Mouse (Mus musculus) left cerebral cortex, postnatal 36 days (tissue): ENCODE data around the gene Nfia. TPM values are rescaled to one million over a fixed set of nuclear protein-coding genes. Genes with fewer than 3 reads are reported as not detected.

Experiments
- DNase-seq, 2 experiments: peaks; one replicate each; pipeline ENCODE4 v3.0.0; 2021 to 2022; ENCODE audit warnings: low spot score in 2 of 2, mixed read lengths in 1 of 2
- intact Hi-C: fragments of 180-260 bp; cut with DNase I; formaldehyde crosslinking; loops from one replicate; pipeline ENCODE4 v1.15.1; 2025
- total RNA-seq, 2 experiments: library from RNA; stranded (reverse); gene quantifications; 2 replicates each; pipeline ENCODE4 v1.2.3; 2021

The Nfia gene
- total RNA-seq, 2 experiments from 2014 or later: 62.9 to 75.3 TPM

DNA sequence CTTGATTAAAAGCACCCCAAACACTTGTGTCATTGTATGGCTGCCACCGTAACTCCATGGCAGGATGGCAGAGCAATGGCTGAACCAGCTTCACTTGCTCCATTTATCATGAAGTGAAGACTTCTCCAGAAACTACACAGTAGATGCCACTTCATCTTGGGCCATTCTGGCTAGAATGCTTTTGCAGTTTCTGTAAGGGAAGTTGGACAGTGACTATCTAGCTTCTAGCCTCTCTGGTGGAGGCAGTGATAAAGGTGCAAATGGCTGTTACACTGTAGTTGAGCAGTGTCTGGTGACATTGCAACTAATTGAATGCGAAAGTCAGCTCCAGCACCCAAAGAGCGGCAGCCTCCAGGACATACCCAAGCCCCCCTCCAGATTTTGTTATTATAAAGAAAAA, 78.5 kb downstream of the Nfia start:
- DNase-seq: no peak
- intact Hi-C loops: no loop called here

DNA sequence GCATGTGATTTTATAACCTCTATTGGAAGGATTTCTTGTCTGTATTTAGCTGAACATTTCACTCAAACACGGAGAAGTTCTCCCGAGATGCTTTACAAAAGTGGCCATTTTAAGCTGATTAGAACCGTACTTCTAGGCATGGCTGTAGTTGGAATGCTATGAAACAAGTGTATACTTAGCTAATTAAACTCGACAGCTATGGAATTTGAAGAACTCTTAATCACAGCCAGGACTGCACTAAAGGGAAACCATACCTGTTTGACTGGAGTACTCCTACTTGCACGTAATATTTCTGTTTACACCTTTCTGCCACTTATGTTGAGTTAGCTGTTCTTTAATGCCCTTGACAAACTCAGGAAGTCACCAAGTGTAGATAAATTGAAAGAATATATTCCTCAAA, 79.2 kb downstream of the Nfia start:
- DNase-seq: no peak
- intact Hi-C loops: no loop called here

DNA sequence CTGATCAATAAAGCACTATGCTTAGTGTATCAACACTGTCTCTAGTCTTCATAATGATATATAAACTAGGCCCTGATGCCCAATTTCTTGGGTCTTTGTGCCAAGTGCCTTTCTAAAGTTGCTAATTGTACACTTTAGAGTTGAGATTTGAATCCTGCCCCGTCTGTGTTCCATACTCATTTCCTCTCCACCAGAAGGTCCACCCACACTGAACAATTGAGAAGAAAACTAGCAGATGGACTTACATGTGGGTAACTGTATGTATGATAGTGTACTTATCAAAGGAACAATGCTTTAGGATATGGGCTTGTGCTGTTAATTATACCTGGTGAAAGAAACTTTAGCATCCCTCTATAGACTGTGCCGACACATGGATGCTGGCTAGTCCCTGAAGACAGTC, 80.1 kb downstream of the Nfia start:
- no peak for DNase-seq
- intact Hi-C loops: no loop called here

DNA sequence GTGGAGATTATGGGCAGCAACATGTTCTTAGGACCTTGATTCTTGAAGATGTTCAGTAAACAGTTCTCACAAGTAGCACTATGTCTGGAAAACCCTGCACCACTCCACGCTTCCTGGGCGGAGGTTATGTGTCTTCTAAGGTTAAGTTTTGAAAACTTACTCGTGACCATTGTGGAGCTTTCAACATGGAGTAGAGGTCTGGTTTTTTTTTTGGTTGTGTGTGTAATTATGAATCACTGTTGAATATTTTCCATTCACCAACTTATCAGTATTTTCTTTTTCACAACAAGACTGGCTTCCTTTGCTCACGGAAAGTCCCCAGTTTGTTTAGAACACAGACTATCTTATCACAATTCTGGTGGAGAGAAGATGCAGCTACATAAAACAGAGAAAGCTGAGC, 82.2 kb downstream of the Nfia start:
- intact Hi-C loops: no loop called here
- DNase-seq: no peak

DNA sequence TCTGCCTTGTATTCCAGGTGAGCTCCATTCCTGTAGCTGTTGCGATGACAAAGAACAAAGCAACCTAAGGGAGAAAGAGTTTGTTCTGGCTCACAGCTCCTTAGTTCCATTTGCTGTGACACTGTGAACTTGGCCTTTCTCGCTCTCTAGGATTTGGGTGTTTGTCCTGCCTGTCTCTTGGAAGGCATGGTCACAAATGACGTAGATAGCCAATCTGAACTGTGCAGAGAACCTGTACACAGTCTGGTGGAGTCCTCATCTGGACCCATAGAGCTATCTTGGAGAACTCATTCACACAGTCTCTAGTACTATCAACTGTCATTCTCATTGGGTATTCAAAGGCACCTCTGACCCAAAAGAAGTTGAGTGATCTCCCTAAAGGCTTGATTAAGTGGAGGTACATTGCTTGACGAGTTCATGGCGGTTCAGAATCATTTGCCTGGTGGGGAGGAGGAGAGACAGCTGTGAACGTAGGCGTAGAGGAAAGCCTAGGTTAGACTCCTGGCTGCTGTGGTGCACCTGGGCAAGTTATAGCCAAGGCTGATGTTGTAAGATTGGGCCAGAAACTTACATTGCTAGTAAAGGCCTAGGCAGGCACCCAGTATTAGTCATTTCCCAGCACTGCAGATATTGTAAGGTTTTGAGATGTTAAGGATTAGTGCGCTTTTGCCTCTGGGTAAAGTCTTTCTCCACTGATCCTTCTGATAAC, 83.3 kb downstream of the Nfia start:
- no peak for DNase-seq
- intact Hi-C loops: no loop called here

DNA sequence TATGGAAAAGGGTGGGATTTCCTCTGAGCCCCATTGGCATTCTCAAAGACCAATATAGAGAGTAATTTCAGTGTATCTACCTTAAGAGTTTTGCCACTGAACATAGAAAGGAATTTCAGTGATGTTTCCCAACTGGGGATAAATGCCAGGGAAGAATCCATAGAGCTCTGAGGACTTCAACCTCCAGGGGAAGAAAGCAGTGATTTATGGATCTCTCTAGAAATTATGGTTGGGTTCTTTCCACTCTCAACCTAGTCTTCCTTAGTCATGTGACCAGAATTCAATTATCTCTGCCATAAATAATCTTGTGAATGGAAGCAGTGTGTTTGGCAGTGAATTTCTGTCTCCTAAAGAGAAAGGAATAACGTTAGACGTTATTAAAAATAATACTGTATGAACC, 85.0 kb downstream of the Nfia start:
- no peak for DNase-seq
- intact Hi-C loops: no loop called here

DNA sequence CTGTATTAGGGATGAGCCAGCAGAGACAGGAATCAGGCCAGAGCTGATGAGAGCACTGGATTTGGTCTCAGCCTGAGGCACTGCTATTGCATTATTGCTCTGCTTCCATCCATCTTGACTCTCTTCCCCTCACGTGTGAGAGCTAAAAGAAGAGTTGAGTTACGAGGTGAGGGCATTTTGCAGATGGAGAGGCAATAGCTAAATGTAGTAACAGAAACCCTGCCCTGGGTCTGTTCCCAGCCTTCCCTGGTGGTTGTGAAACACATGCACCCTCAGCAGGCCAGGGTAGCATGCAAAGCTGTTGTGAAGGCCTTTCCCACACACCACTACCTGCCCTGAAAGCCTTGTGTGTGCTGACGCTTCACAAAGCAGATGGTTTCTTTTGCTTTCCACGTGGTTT, 86.9 kb downstream of the Nfia start:
- DNase-seq: no peak
- intact Hi-C loops: no loop called here

DNA sequence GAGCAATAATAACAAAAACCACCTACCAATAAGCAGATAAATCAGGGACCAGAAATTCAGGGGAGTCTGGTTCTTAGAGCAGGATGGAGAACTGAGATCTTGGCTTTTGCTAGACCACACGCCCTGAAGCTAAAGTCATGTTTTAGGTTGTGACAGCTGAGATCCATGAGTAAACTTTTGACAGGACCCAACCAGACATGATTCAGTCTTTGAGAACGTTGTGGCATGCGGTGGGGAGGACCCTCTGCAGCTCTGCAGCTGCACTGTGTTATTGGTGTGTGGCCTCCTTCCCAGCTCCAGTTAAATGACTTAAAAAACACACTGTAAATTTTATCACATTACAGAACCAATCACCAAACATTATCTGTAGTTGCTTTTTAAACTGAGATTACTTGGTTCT, 87.8 kb downstream of the Nfia start:
- intact Hi-C loops: no loop called here
- no peak for DNase-seq

DNA sequence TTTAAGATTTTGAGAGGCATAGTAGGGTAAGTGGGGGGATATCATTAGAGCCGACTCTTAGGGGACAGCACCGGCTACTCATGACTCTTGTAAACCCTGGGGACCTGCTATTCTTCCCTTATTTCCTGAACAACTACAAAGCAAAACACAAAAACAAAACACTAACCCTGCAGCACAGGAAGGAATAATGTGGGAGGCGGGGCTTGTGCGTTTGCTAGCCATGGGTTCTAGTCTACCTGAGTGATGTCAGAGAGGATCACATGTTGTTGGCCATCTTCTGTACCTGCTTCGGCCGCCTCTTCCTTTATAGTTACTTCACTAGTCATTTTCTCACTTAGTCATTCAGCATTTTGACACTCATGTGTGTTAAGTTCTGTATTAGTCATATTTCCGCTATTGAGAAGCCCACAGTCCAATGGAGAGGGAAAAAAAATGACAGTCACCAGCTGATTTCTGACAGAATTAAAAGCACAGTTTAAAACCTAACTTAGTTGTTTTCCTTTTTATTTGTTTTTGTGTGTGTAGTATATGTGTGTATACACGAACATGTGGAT, 88.3 kb downstream of the Nfia start:
- intact Hi-C loops: no loop called here
- DNase-seq: no peak

DNA sequence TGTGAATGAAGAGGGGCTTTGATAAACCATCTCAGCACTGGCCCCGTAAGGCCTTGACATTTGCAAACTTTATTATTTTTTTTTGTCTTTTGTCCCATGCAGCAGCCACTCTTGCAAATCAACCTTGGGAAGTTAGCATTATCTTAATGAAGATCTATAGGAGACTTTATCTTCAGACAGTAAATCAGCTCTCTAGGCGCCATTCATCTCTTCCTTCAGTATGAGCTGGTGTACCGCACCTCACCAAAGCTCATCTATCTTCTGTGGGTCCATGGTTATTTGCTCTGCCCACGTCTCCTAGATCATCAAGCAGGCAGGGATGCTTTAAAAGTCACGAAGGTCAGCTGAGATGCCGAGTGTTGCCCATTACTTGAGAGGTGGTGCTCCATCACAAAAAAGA, 89.8 kb downstream of the Nfia start:
- intact Hi-C loops: no loop called here
- no peak for DNase-seq

DNA sequence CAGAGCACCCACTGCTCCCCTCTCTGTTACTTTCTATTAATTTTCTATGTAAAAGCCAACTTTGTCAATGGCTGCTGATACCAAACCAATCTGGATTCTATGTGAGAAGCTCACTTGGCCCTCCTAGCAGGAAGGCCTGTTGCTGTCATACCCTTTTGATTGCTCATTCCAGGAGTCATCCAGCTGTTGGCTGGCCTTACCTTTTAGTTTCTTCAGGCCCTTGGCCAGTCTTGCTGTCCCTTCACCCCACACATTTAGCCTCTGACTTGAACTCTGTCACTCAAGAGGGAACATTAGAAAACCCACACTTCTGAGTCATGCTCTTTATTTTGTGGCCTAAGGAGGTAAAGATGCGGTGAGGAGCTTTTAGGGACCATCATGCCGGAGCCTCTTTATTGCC, 91.7 kb downstream of the Nfia start:
- DNase-seq: no peak
- intact Hi-C loops: no loop called here

DNA sequence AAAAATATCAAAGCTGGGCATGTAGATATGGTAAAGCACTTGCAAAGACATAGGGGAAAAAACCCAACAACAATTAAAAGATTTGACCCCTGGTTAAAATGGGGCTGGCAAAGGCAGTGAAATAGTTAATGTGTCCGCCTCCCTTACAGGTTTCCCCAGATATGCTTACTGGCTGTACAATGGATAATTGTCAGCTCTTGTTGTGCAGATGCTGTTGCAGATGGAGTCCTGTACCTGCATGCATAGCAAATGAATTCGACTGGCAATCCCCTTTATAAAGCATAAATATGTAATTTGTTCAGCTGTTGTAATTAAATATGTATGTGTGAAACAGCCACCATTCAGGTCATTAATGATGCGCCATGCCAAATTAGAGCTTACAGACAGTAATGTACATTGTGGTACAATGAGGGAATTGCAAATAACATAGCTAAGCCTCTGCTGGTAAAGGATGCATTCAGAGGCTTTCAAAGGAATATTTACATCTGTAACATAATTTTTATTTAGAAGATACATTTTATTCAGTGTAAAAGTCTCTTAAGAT, 92.9 kb downstream of the Nfia start:
- no peak for DNase-seq
- intact Hi-C loops: no loop called here

DNA sequence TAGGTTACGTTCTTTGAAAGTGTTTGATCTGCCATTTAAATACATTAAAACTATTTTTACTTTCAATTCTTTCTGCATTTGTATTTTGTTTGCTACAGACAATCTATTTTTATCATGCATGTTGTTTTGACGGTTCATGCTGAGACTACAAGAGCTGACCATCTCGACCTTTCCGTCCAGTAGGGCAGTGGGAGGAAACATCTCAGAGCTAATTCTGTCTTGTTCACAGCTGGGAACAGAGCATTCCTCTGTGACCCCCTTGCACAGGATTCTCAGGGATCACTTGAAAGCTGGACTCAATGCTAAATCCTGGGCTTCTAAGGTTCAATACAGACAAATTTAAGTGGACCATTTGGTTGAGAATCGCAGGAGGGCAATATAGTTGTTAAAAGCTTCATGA, 93.9 kb downstream of the Nfia start:
- intact Hi-C loops: no loop called here
- no peak for DNase-seq

DNA sequence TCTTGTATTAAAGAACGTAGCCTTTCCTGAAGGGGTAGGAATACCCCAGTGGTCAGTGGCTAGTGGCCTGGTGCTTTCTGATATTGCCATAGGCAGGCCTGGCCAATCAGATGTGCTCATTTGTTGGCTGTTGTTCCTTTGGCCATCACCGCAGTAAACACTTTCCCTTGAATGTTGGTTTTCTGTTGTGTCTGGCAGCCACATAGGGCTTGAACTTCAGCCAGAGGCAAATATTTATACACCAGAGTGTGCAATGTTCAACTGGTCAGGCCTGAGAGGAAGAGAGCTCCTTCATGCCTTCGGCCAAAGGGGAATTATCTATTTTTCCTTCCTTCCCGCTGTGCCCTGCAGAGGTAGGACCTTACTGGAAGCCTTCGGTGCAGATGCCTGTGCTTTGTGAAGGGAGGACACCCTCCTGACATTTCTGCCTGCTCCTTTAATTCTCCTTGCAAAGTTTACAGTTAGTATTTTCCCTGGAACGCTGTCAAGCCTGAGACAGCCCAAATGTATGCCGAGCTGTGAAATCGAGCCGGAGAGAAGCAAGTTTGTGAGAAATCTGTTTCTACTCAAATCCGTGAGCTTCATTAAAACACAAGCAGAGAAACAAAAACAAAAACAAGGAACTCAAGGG, 95.9 kb downstream of the Nfia start:
- intact Hi-C loops: loop anchor here (2.0 kb wide), 1 partner anchor 96 kb away; the partner anchor contains the start of gene Nfia
- peak in 1 of 2 experiments; percentile 21 for DNase-seq

DNA sequence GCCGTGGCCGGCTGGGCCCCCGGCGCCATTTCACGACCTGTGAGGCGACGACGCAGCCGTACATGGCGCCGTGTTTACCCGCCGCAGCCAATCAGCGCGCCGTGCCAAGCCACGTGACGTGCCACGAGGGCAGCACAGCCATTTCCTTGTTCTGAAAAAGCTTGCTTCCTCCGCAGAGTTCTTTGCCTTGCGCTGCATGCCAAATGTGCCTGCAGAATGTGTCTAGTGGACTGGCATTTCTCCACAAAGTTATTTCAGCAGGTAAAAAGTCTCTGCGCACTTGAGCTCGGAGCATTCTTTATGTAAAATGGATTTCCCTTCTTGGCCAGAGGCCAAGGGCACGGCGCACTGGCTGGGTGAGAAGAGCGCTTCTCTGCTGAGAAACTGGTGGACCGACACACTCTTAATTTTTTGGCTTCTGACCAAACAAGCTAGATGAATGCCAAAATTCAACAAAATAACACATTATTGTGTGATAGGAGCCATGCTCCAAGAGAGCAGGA, 96.5 kb downstream of the Nfia start:
- peak; percentile 98 for DNase-seq
- intact Hi-C loops: loop anchor here (2.0 kb wide), 1 partner anchor 96 kb away; the partner anchor contains the start of gene Nfia

DNA sequence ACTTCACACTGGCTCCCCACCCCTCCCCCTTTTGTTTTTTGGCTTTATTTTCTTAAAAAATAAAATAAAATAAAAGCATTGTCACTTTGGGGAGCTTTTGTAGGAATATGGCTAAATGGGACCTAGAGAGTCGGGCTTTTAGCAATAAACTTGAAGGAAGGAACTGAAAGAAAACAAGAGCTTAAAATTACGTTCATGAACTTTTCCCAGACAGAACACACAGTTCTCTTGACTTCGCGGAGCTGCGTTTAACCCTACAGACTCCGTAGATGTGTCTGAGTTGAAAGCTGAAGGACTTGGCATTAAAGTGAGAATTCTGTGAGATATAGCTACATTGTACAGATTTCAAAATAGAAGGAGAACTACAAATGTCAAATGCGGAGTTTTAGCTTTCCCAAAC, 96.9 kb downstream of the Nfia start:
- DNase-seq: no peak
- intact Hi-C loops: loop anchor here (2.0 kb wide), 1 partner anchor 97 kb away; the partner anchor contains the start of gene Nfia

DNA sequence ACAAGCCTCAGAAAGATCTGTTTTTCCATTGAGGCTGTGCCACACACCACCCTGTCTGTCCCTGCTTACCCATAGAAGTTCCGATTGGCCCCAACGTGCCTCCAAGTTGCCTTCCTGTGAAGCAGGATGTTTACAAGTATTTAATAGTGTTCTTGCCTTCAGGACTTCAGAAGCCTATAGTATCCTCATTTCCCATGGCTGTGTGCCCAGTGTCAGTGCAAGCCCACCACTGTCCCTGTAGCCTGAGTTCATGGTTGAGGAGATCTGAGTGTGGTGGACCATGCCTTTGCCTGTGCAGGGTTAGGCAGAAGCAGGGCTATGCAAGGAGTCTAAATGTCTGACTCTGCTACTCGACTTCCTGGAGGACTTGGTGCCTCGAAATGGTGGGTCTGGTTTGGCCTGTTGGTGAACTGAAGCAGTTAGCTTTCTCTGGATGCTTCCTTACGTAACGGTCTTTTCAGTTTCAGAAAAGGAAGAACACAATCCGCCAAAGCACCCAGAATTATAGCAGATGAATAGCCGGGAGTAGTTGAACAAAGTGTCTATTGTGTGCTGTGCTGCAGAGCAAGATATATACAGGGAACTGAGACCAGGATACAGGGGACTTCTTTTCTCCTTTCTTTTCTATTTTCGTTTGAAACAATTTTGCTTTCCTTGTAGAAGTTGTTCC, 99.4 kb downstream of the Nfia start:
- DNase-seq: no peak
- intact Hi-C loops: no loop called here

DNA sequence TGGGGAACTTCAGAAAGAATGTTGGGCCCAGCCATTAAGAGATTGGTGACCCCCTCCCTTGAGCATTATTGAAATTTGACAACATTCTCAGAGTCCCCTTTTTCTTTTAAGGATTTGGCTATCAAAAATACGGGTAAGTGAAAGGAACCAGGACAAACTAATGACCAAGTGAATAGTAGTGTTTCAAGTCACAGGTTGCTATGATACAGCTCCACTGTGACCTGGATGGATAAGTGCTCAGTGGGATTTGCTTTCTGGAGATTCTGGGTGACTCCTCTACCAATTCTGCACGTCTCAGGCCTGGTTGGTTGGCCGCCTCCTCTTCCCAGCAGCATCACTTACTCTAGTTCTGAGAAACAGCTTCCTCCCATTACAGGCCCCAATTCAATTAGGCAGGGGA, 102.4 kb downstream of the Nfia start:
- no peak for DNase-seq
- intact Hi-C loops: no loop called here

DNA sequence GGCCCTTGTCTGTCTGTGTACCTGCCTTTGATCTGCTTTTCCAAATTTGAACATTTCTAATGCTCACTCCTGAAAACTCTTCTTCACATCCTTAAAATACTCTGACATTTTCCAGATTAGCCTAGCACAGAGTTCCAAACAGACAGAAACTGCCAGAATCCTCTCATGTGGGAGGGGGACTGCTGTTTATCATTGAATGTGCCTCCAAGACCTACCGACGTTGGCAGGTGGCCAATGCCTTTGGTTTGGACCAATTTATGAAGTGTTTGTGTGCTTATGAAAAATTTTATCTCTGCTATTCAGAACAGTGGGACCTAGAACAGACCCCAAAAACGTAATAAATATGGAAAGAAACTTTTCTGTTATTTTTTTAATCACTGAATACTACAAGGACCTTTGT, 103.4 kb downstream of the Nfia start:
- DNase-seq: no peak
- intact Hi-C loops: no loop called here

DNA sequence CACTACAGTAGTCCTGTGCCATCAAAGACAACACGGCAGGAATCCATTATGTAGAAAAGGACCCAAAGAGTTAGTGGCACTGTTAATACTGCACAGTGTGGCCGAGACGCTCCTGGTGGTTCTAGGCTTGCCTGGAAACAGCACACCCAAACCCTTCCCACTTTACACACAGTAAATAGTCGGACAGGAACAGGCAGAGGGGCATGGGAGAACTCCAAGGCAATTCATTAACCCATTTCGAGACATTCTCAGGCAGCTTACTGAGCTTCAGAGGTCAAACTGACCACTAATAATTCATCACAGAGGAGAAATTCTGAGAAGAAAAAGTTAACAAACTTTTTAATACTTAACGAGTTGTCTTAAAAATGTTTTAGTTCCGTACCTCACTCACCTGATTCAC, 107.2 kb downstream of the Nfia start:
- intact Hi-C loops: no loop called here
- DNase-seq: no peak
